Mouse (Mus musculus): Measurements from ENCODE around the gene Pid1. TPM values are rescaled to one million over a fixed set of nuclear protein-coding genes. Genes with fewer than 3 reads are reported as not detected.
"Not testable (repeated sequence)": the region's sequence is repeated elsewhere in the genome, so short reads cannot be mapped to it uniquely, and the experiment has no call there.

Pid1 gene
- polyA plus RNA-seq, 1 experiment from 2014 or later, result 75.2 TPM

DNA sequence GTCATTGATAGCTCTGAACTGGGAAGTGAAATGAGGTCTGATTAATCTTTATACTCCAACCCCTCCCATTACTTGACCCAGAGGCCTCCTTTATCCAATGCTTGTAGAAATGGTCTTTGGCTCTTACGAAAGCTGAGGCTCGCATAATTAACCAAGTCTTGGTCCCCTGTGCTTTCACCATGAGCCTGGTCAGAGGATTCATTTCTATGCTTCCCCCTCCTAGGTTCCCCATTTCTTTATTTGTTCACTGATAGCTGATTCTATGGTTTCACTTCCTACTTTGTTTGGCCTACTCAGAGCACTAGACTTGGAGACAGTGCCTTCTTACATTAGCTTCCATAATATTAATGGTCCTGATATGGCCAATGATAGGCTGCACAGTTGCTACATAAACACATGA, 13.7 kb downstream of the Pid1 start:
- Histone ChIP-seq H3K4me1 (replicated peaks) (no peaks in the 10 kb centered on the region), H3K9me3 (no peaks in the 10 kb centered on the region), H3K4me3 (replicated peaks) (no peak overlapping the region), H3K27me3 (no peaks in the 10 kb centered on the region), H3K4me2 (replicated peaks) (no peak overlapping the region), H3K36me3 (no peaks in the 10 kb centered on the region), H3K27ac (no peak overlapping the region), H3K9ac (replicated peaks) (no peak overlapping the region)
- ATAC-seq, result no peak
- 92% methylated on average over 2 of the region's 2 CpGs for WGBS

GRCm38 (mm10) chr1:84347796-84348476, 16.0 kb downstream of the Pid1 start:
- H3K36me3 ChIP-seq, result no peaks in the 10 kb centered on the region
- no peaks in the 10 kb centered on the region for H3K4me1 ChIP-seq (replicated peaks)

DNA sequence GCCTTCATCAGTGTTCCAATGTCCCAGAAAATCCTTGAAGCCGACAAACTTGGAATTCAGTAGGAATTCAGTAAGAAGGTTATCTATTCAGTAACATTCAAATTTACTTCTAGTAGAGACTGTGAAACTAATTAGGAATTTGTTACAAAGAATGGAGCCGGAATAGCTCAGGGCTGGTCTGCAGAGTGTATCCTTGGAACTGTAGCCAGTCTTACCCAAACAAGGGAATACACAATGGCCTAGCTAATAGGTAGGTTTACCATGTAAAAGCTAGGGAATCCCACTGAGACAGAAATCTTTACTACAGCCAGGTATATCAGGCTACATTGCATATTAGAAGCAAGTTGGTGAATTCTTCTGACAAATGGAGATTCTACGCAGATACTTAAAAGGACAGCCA, 31.2 kb downstream of the Pid1 start:
- H3K27me3 ChIP-seq; H3K4me2 ChIP-seq (replicated peaks); H3K9me3 ChIP-seq; ATAC-seq; H3K36me3 ChIP-seq; H3K9ac ChIP-seq (replicated peaks); H3K4me1 ChIP-seq (replicated peaks); H3K4me3 ChIP-seq (replicated peaks); H3K27ac ChIP-seq: not testable (repeated sequence)
- 33% methylated on average over 3 of the region's 3 CpGs for WGBS

More at GRCm38 (mm10) chr1:84347796-84348476, 16.0 kb downstream of the Pid1 start:
- H3K27ac ChIP-seq, result no peak overlapping the region
- no peaks in the 10 kb centered on the region for H3K27me3 ChIP-seq
- WGBS, result 79% methylated on average over 3 of the region's 3 CpGs
- H3K4me2 ChIP-seq (replicated peaks), result no peak overlapping the region
- ATAC-seq, result no peak
- H3K9ac ChIP-seq (replicated peaks), result no peak overlapping the region
- H3K9me3 ChIP-seq, result no peaks in the 10 kb centered on the region
- no peak overlapping the region for H3K4me3 ChIP-seq (replicated peaks)

DNA sequence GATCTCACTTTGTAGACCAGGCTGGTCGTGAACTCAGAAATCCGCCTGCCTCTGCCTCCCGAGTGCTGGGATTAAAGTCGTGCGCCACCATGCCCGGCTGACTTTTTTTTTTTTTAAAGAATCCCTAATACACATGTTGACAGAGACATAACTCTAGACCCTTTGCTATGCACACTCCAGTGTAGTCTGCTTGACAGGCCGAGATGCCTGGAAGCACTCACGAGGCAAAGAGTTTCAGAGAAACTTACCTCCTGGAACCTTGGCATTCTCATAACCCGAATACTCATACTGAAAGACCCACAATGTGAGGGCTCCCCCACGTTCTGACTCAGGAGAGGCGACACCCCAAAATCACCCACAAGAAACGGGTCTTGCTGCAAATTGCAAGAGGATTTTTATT, 32.1 kb downstream of the Pid1 start:
- H3K4me1 ChIP-seq (replicated peaks); ATAC-seq; H3K9me3 ChIP-seq; H3K27ac ChIP-seq; H3K4me2 ChIP-seq (replicated peaks); H3K9ac ChIP-seq (replicated peaks); H3K4me3 ChIP-seq (replicated peaks); H3K36me3 ChIP-seq; H3K27me3 ChIP-seq: not testable (repeated sequence)
- 90% methylated on average over 12 of the region's 12 CpGs for WGBS

GRCm38 (mm10) chr1:84325309-84325708, 38.7 kb downstream of the Pid1 start:
- Histone ChIP-seq H3K4me2 (replicated peaks) (no peak overlapping the region), H3K4me3 (replicated peaks) (no peak overlapping the region), H3K9me3 (no peaks in the 10 kb centered on the region), H3K9ac (replicated peaks) (no peak overlapping the region), H3K27ac (no peak overlapping the region), H3K4me1 (replicated peaks) (peaks cover 13% of the 10 kb centered on the region; the same call in 1 of the 2 replicates), H3K36me3 (no peaks in the 10 kb centered on the region), H3K27me3 (no peaks in the 10 kb centered on the region)
- no peak for ATAC-seq
- 62% methylated on average over 3 of the region's 3 CpGs for WGBS

DNA sequence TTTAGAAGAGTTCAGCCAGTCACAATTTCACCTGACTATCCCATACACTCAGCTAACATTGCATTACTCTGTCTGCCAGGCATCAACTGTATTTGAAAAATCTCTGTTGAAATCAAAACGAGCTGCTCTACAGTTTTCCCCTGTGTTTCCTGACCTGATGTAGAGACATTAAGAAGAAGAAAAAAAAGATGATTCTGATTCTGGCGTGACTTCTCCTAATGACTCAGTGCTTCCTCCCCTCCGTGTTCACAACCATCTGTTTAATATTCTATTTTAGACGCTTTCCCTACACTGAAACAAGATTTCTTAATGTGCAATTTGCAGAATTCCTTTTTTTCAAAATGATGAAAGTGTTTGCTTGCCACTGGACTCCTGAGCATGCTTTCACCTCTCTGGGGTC, 42.7 kb downstream of the Pid1 start:
- no peak overlapping the region for H3K9ac ChIP-seq (replicated peaks)
- no peak overlapping the region for H3K27ac ChIP-seq
- no peak overlapping the region for H3K4me2 ChIP-seq (replicated peaks)
- no peaks in the 10 kb centered on the region for H3K9me3 ChIP-seq
- H3K27me3 ChIP-seq, result no peaks in the 10 kb centered on the region
- no peak for ATAC-seq
- peaks cover 11% of the 10 kb centered on the region; the same call in 1 of the 2 replicates for H3K4me1 ChIP-seq (replicated peaks)
- H3K36me3 ChIP-seq, result no peaks in the 10 kb centered on the region
- WGBS, result 80% methylated on average over 4 of the region's 4 CpGs
- no peak overlapping the region for H3K4me3 ChIP-seq (replicated peaks)

GRCm38 (mm10) chr1:84318569-84318968, 45.4 kb downstream of the Pid1 start:
- 71% methylated on average over 1 of the region's 1 CpGs for WGBS
- no peaks in the 10 kb centered on the region for H3K27me3 ChIP-seq
- no peaks in the 10 kb centered on the region for H3K9me3 ChIP-seq
- no peaks in the 10 kb centered on the region for H3K36me3 ChIP-seq
- ATAC-seq, result no peak
- H3K4me1 ChIP-seq (replicated peaks), result no peaks in the 10 kb centered on the region
- no peak overlapping the region for H3K27ac ChIP-seq
- H3K4me3 ChIP-seq (replicated peaks), result no peak overlapping the region
- H3K9ac ChIP-seq (replicated peaks), result no peak overlapping the region
- no peak overlapping the region for H3K4me2 ChIP-seq (replicated peaks)

DNA sequence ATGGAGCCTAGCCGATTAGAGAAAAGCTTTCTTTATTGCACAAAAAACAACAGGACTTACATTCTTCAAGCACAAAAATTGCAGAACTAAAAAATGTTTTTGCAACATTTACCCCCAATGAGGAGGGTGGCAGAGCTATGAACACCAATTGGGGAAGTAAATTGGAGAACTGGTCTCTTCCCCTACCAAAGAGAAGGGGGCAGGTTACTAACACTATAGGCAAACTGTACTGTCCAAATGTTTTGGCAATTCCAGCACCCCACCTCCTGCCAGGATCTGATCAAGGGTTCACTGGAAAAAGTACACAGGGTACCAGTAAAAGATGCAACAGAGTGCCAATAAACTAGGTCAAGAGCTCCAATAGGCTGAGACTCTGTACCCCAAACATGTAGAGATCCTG, 46.2 kb downstream of the Pid1 start:
- Histone ChIP-seq H3K27me3 (no peaks in the 10 kb centered on the region), H3K9me3 (no peaks in the 10 kb centered on the region), H3K36me3 (no peaks in the 10 kb centered on the region), H3K4me2 (replicated peaks) (no peak overlapping the region), H3K27ac (no peak overlapping the region), H3K4me3 (replicated peaks) (no peak overlapping the region), H3K4me1 (replicated peaks) (no peaks in the 10 kb centered on the region), H3K9ac (replicated peaks) (no peak overlapping the region)
- ATAC-seq, result no peak
- 92% methylated on average over 1 of the region's 1 CpGs for WGBS

- Histone ChIP-seq H3K9ac (replicated peaks) (no peak overlapping the region), H3K27ac (no peak overlapping the region), H3K36me3 (no peaks in the 10 kb centered on the region), H3K4me1 (replicated peaks) (no peaks in the 10 kb centered on the region), H3K27me3 (no peaks in the 10 kb centered on the region), H3K9me3 (no peaks in the 10 kb centered on the region), H3K4me3 (replicated peaks) (no peak overlapping the region), H3K4me2 (replicated peaks) (no peak overlapping the region)
- 81% methylated on average over 2 of the region's 2 CpGs for WGBS
- ATAC-seq, result no peak
These were observed 54.0 kb downstream of the Pid1 start for GRCm38 (mm10) chr1:84309966-84310460.

GRCm38 (mm10) chr1:84305713-84306421, 58.1 kb downstream of the Pid1 start:
- H3K27ac ChIP-seq, result no peak overlapping the region
- H3K4me3 ChIP-seq (replicated peaks), result no peak overlapping the region
- 90% methylated on average over 16 of the region's 16 CpGs for WGBS
- H3K36me3 ChIP-seq, result no peaks in the 10 kb centered on the region
- H3K4me1 ChIP-seq (replicated peaks), result no peaks in the 10 kb centered on the region
- no peak overlapping the region for H3K9ac ChIP-seq (replicated peaks)
- no peaks in the 10 kb centered on the region for H3K27me3 ChIP-seq
- H3K9me3 ChIP-seq, result no peaks in the 10 kb centered on the region
- no peak overlapping the region for H3K4me2 ChIP-seq (replicated peaks)
- ATAC-seq, result no peak

- 80% methylated on average over 3 of the region's 3 CpGs for WGBS
These were observed 61.2 kb downstream of the Pid1 start for GRCm38 (mm10) chr1:84302788-84303187.

GRCm38 (mm10) chr1:84299719-84300118, 64.3 kb downstream of the Pid1 start:
- Histone ChIP-seq H3K27ac (no peak overlapping the region), H3K27me3 (no peaks in the 10 kb centered on the region), H3K9me3 (no peaks in the 10 kb centered on the region), H3K4me3 (replicated peaks) (no peak overlapping the region), H3K36me3 (no peaks in the 10 kb centered on the region), H3K4me1 (replicated peaks) (no peaks in the 10 kb centered on the region), H3K4me2 (replicated peaks) (no peak overlapping the region), H3K9ac (replicated peaks) (no peak overlapping the region)
- ATAC-seq, result no peak
- WGBS, result 85% methylated on average over 1 of the region's 1 CpGs

More at GRCm38 (mm10) chr1:84302788-84303187, 61.2 kb downstream of the Pid1 start:
- H3K36me3 ChIP-seq, result no peaks in the 10 kb centered on the region
- no peak for ATAC-seq
- no peak overlapping the region for H3K4me3 ChIP-seq (replicated peaks)
- H3K27me3 ChIP-seq, result no peaks in the 10 kb centered on the region
- H3K4me1 ChIP-seq (replicated peaks), result no peaks in the 10 kb centered on the region
- H3K9me3 ChIP-seq, result no peaks in the 10 kb centered on the region
- no peak overlapping the region for H3K27ac ChIP-seq
- H3K9ac ChIP-seq (replicated peaks), result no peak overlapping the region
- no peak overlapping the region for H3K4me2 ChIP-seq (replicated peaks)

Measured in midbrain, embryonic 13.5 days (tissue).